Mouse (Mus musculus) G1E (cell line): ENCODE data around the gene Klhl26. TPM values are rescaled to one million over a fixed set of nuclear protein-coding genes. Genes with fewer than 3 reads are reported as not detected.

Source experiments
- ATAC-seq: 2 replicates; pipeline ENCODE4 v1.8.0; 2016; ENCODE audit warnings: mild to moderate bottlenecking; ENCODE audit not compliant: insufficient number of reproducible peaks, poor library complexity, low FRiP score, severe bottlenecking; ENCODE audit errors: extremely low read depth
- DNase-seq: peaks from one replicate; pipeline ENCODE4 v3.0.0; 2012; ENCODE audit warnings: low spot score
- H3K27me3 ChIP-seq: 2 replicates; pipeline ENCODE4 v1.6.1; 2012; ENCODE audit warnings: mild to moderate bottlenecking, low read length, inconsistent platforms; ENCODE audit not compliant: insufficient read depth
- H3K36me3 ChIP-seq: replicated peaks from 2 replicates; pipeline ENCODE3; 2012; ENCODE audit warnings: mild to moderate bottlenecking, inconsistent platforms
- H3K4me1 ChIP-seq: 2 replicates; pipeline ENCODE4 v1.6.1; 2012; ENCODE audit warnings: low read depth, low read length, inconsistent platforms, mixed read lengths; ENCODE audit not compliant: insufficient read depth
- H3K4me3 ChIP-seq: 2 replicates; pipeline ENCODE4 v1.5.1; 2012; ENCODE audit warnings: low read depth, mild to moderate bottlenecking, inconsistent platforms, low read length, moderate library complexity, mixed read lengths
- H3K9me3 ChIP-seq: replicated peaks from 2 replicates; pipeline ENCODE4 v1.6.1; 2012; ENCODE audit warnings: inconsistent platforms
- CTCF ChIP-seq: IDR thresholded peaks from 2 replicates; pipeline ENCODE4 v1.5.1; 2012; ENCODE audit warnings: low read depth, low read length, inconsistent platforms, mixed read lengths
- GATA1 ChIP-seq: IDR thresholded peaks from 2 replicates; pipeline ENCODE4 v1.6.1; 2012; ENCODE audit warnings: borderline replicate concordance, low read length, inconsistent platforms, mixed read lengths
- GATA2 ChIP-seq: IDR thresholded peaks from 2 replicates; pipeline ENCODE4 v1.6.1; 2012; ENCODE audit warnings: low read depth, low read length, inconsistent platforms, borderline replicate concordance
- POLR2AphosphoS5 ChIP-seq: IDR thresholded peaks from 2 replicates; pipeline ENCODE4 v1.6.1; 2012; ENCODE audit warnings: low read depth, low read length, inconsistent platforms; ENCODE audit not compliant: insufficient replicate concordance
- TAL1 ChIP-seq: conservative IDR thresholded peaks from 2 replicates; pipeline ENCODE4 v1.6.1; 2012; ENCODE audit warnings: low read depth, low read length, inconsistent platforms, mixed read lengths
- polyA plus RNA-seq: library from polyadenylated mRNA; stranded (reverse); fragments of >175 nt; gene quantifications from 2 replicates; pipeline ENCODE4 v1.2.3, GENCODE M21; 2012
- total RNA-seq, 2 experiments: library from RNA; stranded (forward) in 1 of 2; stranded (reverse) in 1 of 2; fragments of 200-1000 nt in 1 of 2; fragments of >200 nt in 1 of 2; fragmentation: Nextera tagmentation in 1 of 2; gene quantifications; 2 replicates each; pipeline ENCODE4 v1.2.3; 2014 to 2017

Gene Klhl26
- total and polyA plus RNA-seq, 3 experiments = 12.8 to 23.6 (median 13.9) TPM

DNA sequence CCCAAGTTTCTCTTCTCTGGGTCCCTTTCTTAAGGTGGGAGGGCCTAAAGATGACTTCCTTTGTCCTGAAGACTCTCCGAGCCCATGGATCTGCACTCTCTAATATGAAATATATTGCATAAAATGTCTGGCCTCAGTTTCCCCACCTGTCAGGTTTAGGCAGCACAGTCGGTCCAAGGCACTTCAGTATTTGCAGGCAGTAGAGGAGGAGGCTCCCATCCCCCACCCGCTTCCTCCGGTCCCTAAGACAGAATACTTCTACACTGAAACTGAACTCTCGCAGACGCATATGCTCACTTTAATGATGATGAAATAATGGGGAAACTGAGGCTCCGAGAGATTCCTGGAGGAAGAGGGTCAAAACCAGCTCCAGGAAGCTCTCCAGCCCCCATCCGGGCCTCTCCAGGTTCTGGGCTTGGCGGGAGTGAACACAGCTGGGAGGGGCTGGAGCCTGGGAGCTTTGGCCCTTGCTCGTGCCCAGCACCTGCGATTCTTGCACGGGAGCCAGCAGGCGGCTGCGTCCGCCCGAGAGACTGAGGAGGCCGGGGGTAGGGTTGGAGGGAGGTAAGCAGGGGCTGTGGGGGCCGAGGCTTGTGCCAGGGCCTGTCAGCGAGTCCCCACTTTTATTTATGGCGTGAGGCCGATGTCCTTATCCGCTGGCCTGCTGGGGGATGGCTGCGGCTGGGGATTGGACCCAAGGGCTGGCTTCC lies 25.2 kb upstream of the Klhl26 start:
- Histone ChIP-seq H3K4me3 (no peak overlapping the region), H3K4me1 (peaks cover 64% of the 10 kb centered on the region), H3K27me3 (peaks cover 33% of the 10 kb centered on the region), H3K36me3 (peaks cover 39% of the 10 kb centered on the region), H3K9me3 (no peaks in the 10 kb centered on the region)
- DNase-seq = no peak
- no peak for TF ChIP-seq CTCF
- TF ChIP-seq GATA1 = no peak
- TF ChIP-seq POLR2AphosphoS5 = no peak
- ATAC-seq = no peak

DNA sequence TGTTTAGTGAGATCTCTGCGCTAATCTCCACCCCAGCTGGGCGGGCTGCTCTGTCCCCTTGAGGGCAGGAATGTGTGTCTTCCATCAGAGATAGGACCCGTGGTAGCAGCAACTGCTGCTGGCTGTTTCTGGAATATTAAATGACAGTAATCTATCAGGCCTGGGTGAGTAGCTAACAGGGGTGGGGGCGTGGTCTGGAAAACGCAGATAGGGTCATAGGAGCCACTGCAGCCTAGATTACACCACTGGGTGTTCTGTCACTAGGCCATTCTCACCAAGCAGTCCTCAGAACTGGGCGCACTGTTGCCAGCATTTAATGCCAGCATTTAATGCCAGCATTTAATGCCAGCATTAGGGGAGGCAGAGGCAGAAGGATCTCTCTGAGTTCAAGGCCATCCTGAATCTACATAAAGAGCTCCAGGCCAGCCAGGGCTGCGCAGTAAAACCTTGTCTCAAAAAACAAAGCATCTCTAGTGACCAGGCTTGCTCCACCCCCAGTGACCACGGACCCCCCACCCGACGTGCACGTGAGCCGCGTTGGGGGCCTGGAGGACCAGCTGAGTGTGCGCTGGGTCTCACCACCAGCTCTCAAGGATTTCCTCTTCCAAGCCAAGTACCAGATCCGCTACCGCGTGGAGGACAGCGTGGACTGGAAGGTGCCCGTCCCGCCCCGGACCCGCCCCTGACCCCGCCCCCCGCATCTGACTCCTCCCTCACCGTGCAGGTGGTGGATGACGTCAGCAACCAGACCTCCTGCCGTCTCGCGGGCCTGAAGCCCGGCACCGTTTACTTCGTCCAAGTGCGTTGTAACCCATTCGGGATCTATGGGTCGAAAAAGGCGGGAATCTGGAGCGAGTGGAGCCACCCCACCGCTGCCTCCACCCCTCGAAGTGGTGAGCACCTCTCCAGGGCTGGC lies 23.9 kb upstream of the Klhl26 start:
- peaks cover 55% of the 10 kb centered on the region for H3K4me1 ChIP-seq
- H3K27me3 ChIP-seq = peaks cover 46% of the 10 kb centered on the region
- no peaks in the 10 kb centered on the region for H3K9me3 ChIP-seq
- no peak for ATAC-seq
- no peak for DNase-seq
- no peak for TF ChIP-seq TAL1
- TF ChIP-seq POLR2AphosphoS5 = no peak
- TF ChIP-seq GATA2 = no peak
- TF ChIP-seq GATA1 = no peak
- no peak for TF ChIP-seq CTCF
- H3K36me3 ChIP-seq = peaks cover 34% of the 10 kb centered on the region
- H3K4me3 ChIP-seq = no peak overlapping the region; the same call in 1 of the 2 replicates

DNA sequence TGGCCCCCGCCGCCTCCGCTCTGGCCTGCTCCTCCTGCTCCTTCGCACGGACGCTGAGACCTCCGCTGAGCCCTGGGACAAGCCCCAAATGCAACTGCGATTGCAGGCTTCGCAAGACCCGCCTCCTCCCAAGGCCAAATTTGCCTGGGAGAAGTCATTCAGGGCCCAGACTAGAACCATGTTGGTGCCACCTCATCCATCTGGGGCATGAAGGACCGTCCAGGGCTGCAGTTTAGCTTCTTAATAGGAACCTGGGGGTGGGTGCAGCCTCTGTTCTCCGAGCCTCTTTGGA lies 18.9 kb upstream of the Klhl26 start:
- DNase-seq (no peak), ATAC-seq (no peak)
- no peak overlapping the region for H3K4me3 ChIP-seq
- TF ChIP-seq GATA2 = no peak
- H3K36me3 ChIP-seq = no peaks in the 10 kb centered on the region
- H3K9me3 ChIP-seq = no peaks in the 10 kb centered on the region
- peaks cover 35% of the 10 kb centered on the region for H3K4me1 ChIP-seq
- H3K27me3 ChIP-seq = peaks cover 91% of the 10 kb centered on the region

DNA sequence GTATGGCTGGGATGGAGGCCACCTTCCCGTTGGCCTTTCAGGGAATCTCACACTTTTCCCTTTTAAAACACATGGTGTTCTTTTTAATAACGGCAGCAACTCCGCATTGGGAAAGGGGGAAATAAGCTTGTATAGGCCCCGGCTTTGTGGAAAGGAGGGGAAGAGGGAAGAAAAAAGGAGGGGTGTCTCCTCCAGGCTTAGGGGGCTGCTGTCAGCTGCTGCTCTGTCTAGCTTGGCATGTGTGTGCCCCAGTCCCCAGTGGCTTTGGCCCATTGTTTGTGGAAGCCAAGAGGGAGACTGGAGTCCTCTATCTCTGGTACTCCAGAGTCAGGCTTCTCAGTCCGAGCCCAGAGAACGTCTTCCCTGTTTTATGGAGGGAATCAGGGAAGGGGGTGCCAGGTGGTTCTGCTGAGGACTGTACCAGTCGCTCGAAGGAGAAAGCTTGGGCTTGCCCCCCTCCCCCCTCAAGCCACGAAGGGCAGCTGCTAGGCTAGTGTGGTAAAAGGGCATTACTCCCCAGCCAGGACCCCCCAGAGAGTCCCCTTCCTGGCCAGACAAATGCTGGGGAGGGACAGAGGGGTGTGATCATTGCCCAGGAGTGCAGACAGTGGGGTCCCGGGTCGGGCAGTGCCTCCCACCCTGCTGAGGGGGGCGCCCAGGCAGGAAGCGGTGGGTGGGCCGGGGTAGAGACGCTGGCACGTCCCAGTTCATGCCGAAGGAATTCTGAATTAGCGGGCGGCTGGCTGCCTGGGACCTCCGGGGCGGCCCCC lies 18.4 kb upstream of the Klhl26 start:
- H3K36me3 ChIP-seq = no peaks in the 10 kb centered on the region
- H3K4me3 ChIP-seq = no peak overlapping the region
- peaks cover 97% of the 10 kb centered on the region for H3K27me3 ChIP-seq
- ATAC-seq = no peak
- peaks cover 30% of the 10 kb centered on the region for H3K4me1 ChIP-seq
- TF ChIP-seq GATA1 (no peak), CTCF (no peak), POLR2AphosphoS5 (no peak), GATA2 (no peak), TAL1 (no peak)
- no peak for DNase-seq
- H3K9me3 ChIP-seq = no peaks in the 10 kb centered on the region

DNA sequence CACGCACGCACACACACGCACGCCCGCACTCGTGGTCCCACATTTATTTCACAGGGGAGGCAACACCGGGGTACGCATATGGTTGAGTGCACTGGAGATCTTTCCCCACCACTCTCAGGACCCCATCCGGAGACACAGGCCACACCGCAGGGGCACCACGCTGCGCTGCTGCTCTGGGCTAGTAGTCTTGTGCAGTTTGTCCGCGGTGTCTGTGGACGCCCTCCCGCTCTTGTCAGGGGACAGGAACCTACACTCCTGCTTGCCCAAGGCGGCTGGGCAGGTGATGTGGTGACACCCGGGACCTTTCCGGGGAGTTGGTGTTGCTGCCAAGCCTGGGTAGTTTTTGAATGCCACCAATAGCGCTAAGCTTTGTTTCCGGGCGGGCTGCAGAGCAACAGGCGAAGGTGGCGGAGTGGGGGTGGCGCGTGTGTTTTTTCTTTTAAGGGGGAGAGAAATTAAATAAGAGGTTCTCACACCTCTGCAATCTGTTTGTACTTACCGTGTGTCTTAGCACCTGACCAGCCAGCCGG lies 17.7 kb upstream of the Klhl26 start:
- no peaks in the 10 kb centered on the region for H3K36me3 ChIP-seq
- H3K4me3 ChIP-seq = no peak overlapping the region
- H3K9me3 ChIP-seq = no peaks in the 10 kb centered on the region
- peaks cover 98% of the 10 kb centered on the region for H3K27me3 ChIP-seq
- DNase-seq (no peak), ATAC-seq (no peak)
- H3K4me1 ChIP-seq = peaks cover 27% of the 10 kb centered on the region
- no peak for TF ChIP-seq POLR2AphosphoS5
- no peak for TF ChIP-seq TAL1

DNA sequence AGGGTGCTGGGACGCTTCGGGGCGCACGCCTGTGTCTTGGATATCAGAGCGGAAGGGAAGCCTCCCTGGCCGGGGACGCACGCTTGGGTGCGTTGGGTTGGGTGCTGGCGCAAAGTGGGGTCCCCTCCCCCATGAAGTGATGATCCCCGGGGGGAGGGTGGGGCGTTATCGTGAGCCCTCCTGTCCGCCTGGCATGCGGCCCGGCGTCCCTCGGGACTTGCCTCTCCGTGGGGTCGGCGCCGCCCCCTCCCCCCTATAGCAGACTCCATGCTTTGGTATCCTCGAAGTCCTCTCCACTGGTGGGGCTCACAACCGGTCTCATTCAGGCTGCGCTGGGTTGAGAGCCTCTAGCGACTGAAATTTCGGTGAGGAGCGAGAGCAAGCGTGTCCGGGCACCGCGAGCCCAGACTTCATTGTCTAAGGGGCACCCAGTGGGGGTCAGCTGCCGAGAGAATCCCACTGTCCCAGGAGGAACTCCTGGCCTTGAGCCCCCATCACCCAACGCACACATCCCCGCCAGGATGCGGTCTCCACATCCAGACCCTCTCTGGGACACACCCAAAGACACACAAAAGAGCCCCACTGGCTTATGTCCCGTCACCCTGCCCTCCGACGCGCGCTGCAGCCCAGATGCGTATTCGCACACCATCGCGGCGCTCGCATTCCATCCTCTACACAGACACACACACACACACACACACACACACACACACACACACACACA lies 17.1 kb upstream of the Klhl26 start:
- H3K27me3 ChIP-seq = peaks cover 98% of the 10 kb centered on the region
- no peak for ATAC-seq
- no peak for TF ChIP-seq CTCF
- TF ChIP-seq GATA1 = no peak
- TF ChIP-seq POLR2AphosphoS5 = no peak
- no peak for TF ChIP-seq GATA2

More for the DNA sequence above, 17.1 kb upstream of the Klhl26 start:
- peaks cover 27% of the 10 kb centered on the region for H3K4me1 ChIP-seq
- H3K4me3 ChIP-seq = no peak overlapping the region; the same call in 1 of the 2 replicates
- no peak for DNase-seq
- H3K36me3 ChIP-seq = no peaks in the 10 kb centered on the region
- no peaks in the 10 kb centered on the region for H3K9me3 ChIP-seq
